Mouse (Mus musculus): ENCODE data around the gene Olfr1295. TPM values are rescaled to one million over a fixed set of nuclear protein-coding genes. Genes with fewer than 3 reads are reported as not detected.

Olfr1295 gene
- total RNA-seq (2021): not detected in 2 replicates
- long read RNA-seq, experiment 1: 0 reads
- long read RNA-seq, experiment 2: 0 reads

DNA sequence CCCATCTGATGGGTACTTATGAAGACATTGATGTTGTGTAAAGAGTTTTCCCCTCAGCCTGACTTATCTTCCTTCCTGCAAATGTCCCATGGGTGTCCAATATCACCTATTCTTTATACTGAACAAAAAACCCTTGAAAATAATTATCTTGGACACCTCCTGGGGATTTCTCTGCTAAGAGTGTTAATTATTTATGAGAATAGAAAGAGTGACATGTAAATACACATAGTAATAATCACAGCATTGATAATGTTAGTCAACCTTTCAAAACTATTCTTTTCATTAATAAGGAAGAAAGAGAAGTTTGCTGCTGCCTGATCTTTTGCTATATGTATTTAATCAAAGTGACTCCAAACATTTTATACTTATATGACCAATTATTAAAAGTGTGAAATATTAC lies at the start of gene Olfr1295:
Olfr1295 (minus strand) TSS at position 101 of the 400 bp plus-strand sequence.
- no peak for DNase-seq

DNA sequence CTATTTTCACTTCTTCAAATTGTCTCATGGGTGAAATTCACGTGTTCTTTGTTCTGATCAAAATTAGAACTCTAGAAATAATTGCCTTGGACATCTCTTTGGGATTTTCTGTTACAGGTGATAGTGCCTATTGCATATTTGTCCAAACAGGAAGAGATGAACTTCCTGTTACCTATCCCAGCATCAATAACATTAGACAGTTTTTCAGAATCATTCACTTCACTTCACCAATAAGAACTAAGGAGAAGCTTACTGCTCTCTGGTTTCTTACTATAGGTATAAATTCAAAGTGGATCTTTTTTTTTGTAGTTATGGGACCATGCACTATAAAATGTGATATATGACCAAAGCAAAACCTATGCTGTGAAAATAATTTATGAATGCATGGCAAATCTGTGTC lies 29.3 kb downstream of the Olfr1295 start, which contains the start of gene Olfr1294:
Olfr1294 (minus strand) TSS at position 101 of the 400 bp plus-strand sequence.
- DNase-seq: no peak

DNA sequence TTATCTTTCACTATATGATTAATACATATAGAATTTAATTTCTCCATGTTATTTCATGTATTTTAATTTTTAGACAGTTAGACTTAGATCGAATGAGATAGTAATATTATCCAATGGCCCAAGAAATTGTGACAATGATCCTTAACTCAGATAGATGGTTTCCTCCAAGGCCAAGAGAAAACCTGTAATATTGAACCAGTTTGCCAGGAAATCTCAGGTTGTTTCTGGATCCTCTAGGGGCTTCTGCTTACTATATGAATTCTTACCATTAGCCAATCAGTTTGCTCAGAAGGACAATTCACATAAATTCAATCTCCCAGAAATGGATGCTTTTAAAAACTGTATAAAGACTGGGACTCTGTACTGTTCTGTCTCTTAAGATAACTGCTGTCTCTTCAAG lies 44.6 kb downstream of the Olfr1295 start, which contains the start of gene Olfr1293-ps:
Olfr1293-ps (plus strand) TSS at position 301 of the 400 bp plus-strand sequence.
- DNase-seq: no peak

DNA sequence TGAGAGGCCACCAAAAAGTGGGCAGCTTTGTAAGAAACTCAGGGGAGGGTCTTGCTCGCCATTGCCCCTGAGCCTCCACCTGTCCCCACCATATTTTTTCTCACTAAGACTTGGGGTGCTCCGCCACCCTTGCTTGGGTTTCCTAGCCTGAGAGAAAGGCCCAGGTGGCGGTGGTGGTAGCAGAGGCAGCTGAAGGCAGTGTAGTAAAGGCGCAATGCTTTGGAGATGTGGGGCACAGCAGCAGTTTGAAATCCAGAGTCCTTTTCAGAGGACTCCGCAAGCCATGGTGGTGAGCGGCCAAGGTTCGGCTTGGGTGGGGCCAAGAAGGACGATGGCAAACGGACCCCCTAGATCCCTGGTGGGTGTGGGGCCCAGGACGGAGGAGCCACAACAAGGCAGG lies 52.0 kb downstream of the Olfr1295 start:
- no peak for DNase-seq

Other genes with a start within 250 kb of the Olfr1295 start
- not detected in 2 replicates for gene Olfr1281, start 243.2 kb downstream of the Olfr1295 start, total RNA-seq (2021)
- not detected in 2 replicates for gene Olfr1282, start 233.6 kb downstream of the Olfr1295 start, total RNA-seq (2021)
- not detected in 2 replicates for gene Olfr1283, start 202.9 kb downstream of the Olfr1295 start, total RNA-seq (2021)
- gene Olfr1284, start 194.2 kb downstream of the Olfr1295 start, total RNA-seq (2021): not detected in 2 replicates
- not detected in 2 replicates for gene Olfr1286, start 146.6 kb downstream of the Olfr1295 start, total RNA-seq (2021)
- gene Olfr1287, start 120.5 kb downstream of the Olfr1295 start, total RNA-seq (2021): not detected in 2 replicates
- gene Olfr1288, start 95.6 kb downstream of the Olfr1295 start, total RNA-seq (2021): not detected in 2 replicates
- gene Olfr1289, start 88.9 kb downstream of the Olfr1295 start, total RNA-seq (2021): not detected in 2 replicates
- gene Olfr1290, start 75.9 kb downstream of the Olfr1295 start, total RNA-seq (2021): not detected in 2 replicates
- gene Olfr1291-ps1, start 72.5 kb downstream of the Olfr1295 start, total RNA-seq (2021): not detected in 2 replicates
- not detected in 2 replicates for gene Olfr1293-ps, start 44.5 kb downstream of the Olfr1295 start, total RNA-seq (2021)
- gene Olfr1294, start 29.4 kb downstream of the Olfr1295 start, total RNA-seq (2021): not detected in 2 replicates
- not detected in 2 replicates for gene Olfr1297, start 56.8 kb upstream of the Olfr1295 start, total RNA-seq (2021)
- not detected in 2 replicates for gene Olfr1298, start 79.5 kb upstream of the Olfr1295 start, total RNA-seq (2021)
- not detected in 2 replicates for gene Olfr1299, start 91.7 kb upstream of the Olfr1295 start, total RNA-seq (2021)
- not detected in 2 replicates for gene Olfr1301, start 181.3 kb upstream of the Olfr1295 start, total RNA-seq (2021)
- gene Olfr1302, start 207.7 kb upstream of the Olfr1295 start, total RNA-seq (2021): not detected in 2 replicates

Measured in adrenal gland, postnatal 14 days (tissue).